Mouse (Mus musculus): ENCODE measurements around the gene Ifi207.

- TF ChIP-seq CTCF (IDR thresholded peaks at IDR 0.05; ENCODE audit: control insufficient read depth, insufficient read depth, low read length) (no peak), POLR2A (IDR thresholded peaks at IDR 0.05; ENCODE audit: borderline replicate concordance, control insufficient read depth, low read depth, low read length) (no peak)
Measured at GRCm38 (mm10) chr1:173736986-173737385, 4.6 kb downstream of the Ifi207 start.

Data from bone marrow, adult 2 months (tissue).